Mouse (Mus musculus) lung, adult 2 months (tissue): ENCODE measurements around the gene Zbtb25.

Source experiments
- CTCF ChIP-seq: fragments of 200-500 bp; IDR thresholded peaks from 2 replicates; pipeline ENCODE4 v1.5.1; 2011; ENCODE audit warnings: mild to moderate bottlenecking, low read length, control low read depth; ENCODE audit not compliant: insufficient read depth
- POLR2A ChIP-seq: fragments of 200-500 bp; IDR thresholded peaks from 2 replicates; pipeline ENCODE4 v1.6.1; 2011; ENCODE audit warnings: low read depth, mild to moderate bottlenecking, control low read depth, low read length, borderline replicate concordance; ENCODE audit errors: extremely low read depth

DNA sequence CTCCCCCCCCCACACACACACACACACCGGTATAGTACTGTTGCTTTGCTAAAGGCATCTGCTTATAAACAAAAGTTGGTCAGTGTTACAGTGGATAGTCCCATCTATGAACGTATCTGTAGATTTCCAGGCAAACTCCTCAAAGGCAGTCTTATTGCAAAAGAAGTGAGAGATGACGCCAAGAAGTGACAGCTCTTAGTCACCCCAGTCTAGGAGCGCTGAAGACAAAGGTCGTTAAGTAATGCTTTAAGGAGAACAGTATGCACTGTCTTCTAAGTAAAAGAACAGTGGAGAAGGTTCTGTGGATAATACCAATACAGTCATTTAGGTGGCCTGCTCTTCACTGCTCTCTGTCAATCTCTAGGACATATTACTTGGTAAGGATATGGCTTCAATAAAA lies 23.6 kb upstream of the Zbtb25 start:
- no peak for TF ChIP-seq CTCF
- TF ChIP-seq POLR2A, result no peak
